Mouse (Mus musculus): ENCODE data around the gene Gli2. TPM values are rescaled to one million over a fixed set of nuclear protein-coding genes. Genes with fewer than 3 reads are reported as not detected.

Gene Gli2
- polyA plus RNA-seq (2017; shearing (Covaris generic)): not detected

GRCm38 (mm10) chr1:119053402-119053841, at the start of gene Gli2:
Gene Gli2, minus strand, starts transcription at chr1:119053619.

